Mouse (Mus musculus): ENCODE results near the gene B3gnt3.

B3gnt3 gene

GRCm38 (mm10) chr8:71678216-71678615, 23.4 kb downstream of the B3gnt3 start:
- no peak for DNase-seq (ENCODE audit: low read depth, low spot score)

GRCm38 (mm10) chr8:71677555-71677954, 24.0 kb downstream of the B3gnt3 start:
- DNase-seq (ENCODE audit: low read depth, low spot score), result no peak

GRCm38 (mm10) chr8:71676803-71677202, 24.8 kb downstream of the B3gnt3 start:
- DNase-seq (ENCODE audit: low read depth, low spot score), result no peak

- peak; percentile 65 for DNase-seq (ENCODE audit: low read depth, low spot score)
Observed at GRCm38 (mm10) chr8:71676020-71676741, 25.4 kb downstream of the B3gnt3 start, which contains the start of gene Jak3. TSS of gene Jak3 (plus strand) at chr8:71676296.

GRCm38 (mm10) chr8:71675456-71676019, 26.1 kb downstream of the B3gnt3 start:
- no peak for DNase-seq (ENCODE audit: low read depth, low spot score)

- no peak for DNase-seq (ENCODE audit: low read depth, low spot score)
Observed at GRCm38 (mm10) chr8:71674071-71674470, 27.5 kb downstream of the B3gnt3 start.

GRCm38 (mm10) chr8:71672168-71672735, 29.3 kb downstream of the B3gnt3 start:
- DNase-seq (ENCODE audit: low read depth, low spot score), result no peak

- peak; percentile 79 for DNase-seq (ENCODE audit: low read depth, low spot score)
Observed at GRCm38 (mm10) chr8:71671549-71671965, 30.0 kb downstream of the B3gnt3 start, which contains the start of gene Unc13a. TSS of gene Unc13a (minus strand) at chr8:71671757.

GRCm38 (mm10) chr8:71670621-71671548, 30.7 kb downstream of the B3gnt3 start:
- DNase-seq (ENCODE audit: low read depth, low spot score), result peak; percentile 53

GRCm38 (mm10) chr8:71670198-71670597, 31.4 kb downstream of the B3gnt3 start:
- no peak for DNase-seq (ENCODE audit: low read depth, low spot score)

- peak; percentile 30 for DNase-seq (ENCODE audit: low read depth, low spot score)
Observed at GRCm38 (mm10) chr8:71668220-71668975, 33.2 kb downstream of the B3gnt3 start.

GRCm38 (mm10) chr8:71667256-71667655, 34.3 kb downstream of the B3gnt3 start:
- no peak for DNase-seq (ENCODE audit: low read depth, low spot score)

- DNase-seq (ENCODE audit: low read depth, low spot score), result no peak
Observed at GRCm38 (mm10) chr8:71666855-71667254, 34.7 kb downstream of the B3gnt3 start.

GRCm38 (mm10) chr8:71665331-71666130, 36.1 kb downstream of the B3gnt3 start:
- peak; percentile 47 for DNase-seq (ENCODE audit: low read depth, low spot score)

GRCm38 (mm10) chr8:71660325-71661120, 41.1 kb downstream of the B3gnt3 start:
- DNase-seq (ENCODE audit: low read depth, low spot score), result peak; percentile 92

GRCm38 (mm10) chr8:71659751-71660150, 41.8 kb downstream of the B3gnt3 start:
- no peak for DNase-seq (ENCODE audit: low read depth, low spot score)

GRCm38 (mm10) chr8:71658515-71659049, 43.0 kb downstream of the B3gnt3 start:
- no peak for DNase-seq (ENCODE audit: low read depth, low spot score)

GRCm38 (mm10) chr8:71657816-71658215, 43.8 kb downstream of the B3gnt3 start:
- no peak for DNase-seq (ENCODE audit: low read depth, low spot score)

- DNase-seq (ENCODE audit: low read depth, low spot score), result no peak
Observed at GRCm38 (mm10) chr8:71654600-71654999, 47.0 kb downstream of the B3gnt3 start.

Data from 3T3-L1 (cell line).